Mouse (Mus musculus): ENCODE data around the gene Asic3.

DNA sequence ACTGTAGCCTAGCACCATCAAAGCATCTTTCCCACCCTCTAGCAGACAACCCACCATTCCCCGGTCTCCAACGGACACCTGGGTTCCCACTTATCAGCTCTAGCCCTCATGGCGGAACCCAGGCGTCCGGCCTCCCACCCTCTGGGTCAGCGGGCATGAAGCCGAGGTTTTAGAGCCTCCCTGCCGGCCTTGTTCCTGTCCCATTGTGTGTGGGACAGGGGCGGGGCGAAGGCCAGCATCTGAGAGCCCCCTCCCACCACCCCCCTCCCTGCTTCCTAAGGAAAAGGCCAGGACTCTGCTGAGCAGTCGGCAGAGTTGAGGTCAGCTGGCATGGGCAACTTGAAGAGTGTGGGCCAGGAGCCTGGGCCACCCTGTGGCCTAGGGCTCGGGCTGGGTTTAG, 48.7 kb upstream of the Asic3 start, which contains the start of gene Nos3:
- TF ChIP-seq POLR2A (IDR thresholded peaks at IDR 0.05; ENCODE audit: insufficient read depth, low read length) = no peak
- TF ChIP-seq EP300 (IDR thresholded peaks at IDR 0.05; ENCODE audit: insufficient read depth, low read depth, low read length) = no peak
